Mouse (Mus musculus) stomach, embryonic 16.5 days (tissue): ENCODE measurements around the gene Batf. TPM values are rescaled to one million over a fixed set of nuclear protein-coding genes. Genes with fewer than 3 reads are reported as not detected.

Experiments used
- ATAC-seq: fragments of 200-750 bp; cut with Nextera tagmentation; 2 replicates; pipeline ENCODE4 v1.8.0; 2017; ENCODE audit warnings: moderate number of reproducible peaks, moderate TSS enrichment; ENCODE audit not compliant: insufficient read depth, low FRiP score
- H3K27ac ChIP-seq: fragments of 300-500 bp; sonication (generic); 2 replicates; pipeline ENCODE4 v1.5.1; 2014; ENCODE audit warnings: low read length
- H3K27me3 ChIP-seq: fragments of 300-500 bp; sonication (generic); 2 replicates; pipeline ENCODE4 v1.6.1; 2014; ENCODE audit warnings: low read length, control low read depth, mixed read lengths; ENCODE audit not compliant: control insufficient read depth, insufficient read depth
- H3K36me3 ChIP-seq: fragments of 300-500 bp; sonication (generic); 2 replicates; pipeline ENCODE4 v1.6.1; 2014; ENCODE audit warnings: low read length; ENCODE audit not compliant: control insufficient read depth, insufficient read depth
- H3K4me1 ChIP-seq: fragments of 300-500 bp; sonication (generic); 2 replicates; pipeline ENCODE4 v1.6.1; 2014; ENCODE audit warnings: low read length, control low read depth, mixed read lengths; ENCODE audit not compliant: control insufficient read depth, insufficient read depth
- H3K4me2 ChIP-seq: fragments of 300-500 bp; sonication (generic); 2 replicates; pipeline ENCODE4 v1.6.1; 2014; ENCODE audit warnings: low read depth, low read length, mixed read lengths
- H3K4me3 ChIP-seq: fragments of 300-500 bp; sonication (generic); replicated peaks from 2 replicates; pipeline ENCODE4 v1.5.1; 2014; ENCODE audit warnings: mild to moderate bottlenecking, low read length
- H3K9ac ChIP-seq: fragments of 300-500 bp; sonication (generic); 2 replicates; pipeline ENCODE4 v1.6.1; 2014; ENCODE audit warnings: low read length
- H3K9me3 ChIP-seq: fragments of 300-500 bp; sonication (generic); replicated peaks from 2 replicates; pipeline ENCODE4 v1.6.1; 2016; ENCODE audit warnings: low read length, control low read depth; ENCODE audit not compliant: control insufficient read depth
- WGBS: fragments of 180-500 bp; shearing (Covaris S2); extraction: QIAGEN DNeasy Blood & Tissue Kit; methylation state at CpG from one replicate; pipeline ENCODE4 v1.1.7; 2014; 5-methylcytosine and 5-hydroxymethylcytosine counted together
- polyA plus RNA-seq: library from polyadenylated mRNA; unstranded; fragments of >200 nt; fragmentation: Nextera tagmentation; extraction: Ambion mirVana; gene quantifications from 2 replicates; pipeline ENCODE4 v1.2.1, GENCODE M21; 2015

Batf gene
- polyA plus RNA-seq, 1 experiment from 2014 or later = 4.6 TPM

GRCm38 (mm10) chr12:85729022-85729944, 42.8 kb downstream of the Batf start:
- peak; percentile 37; the same call in 1 of the 2 replicates for ATAC-seq
- H3K9me3 ChIP-seq = no peaks in the 10 kb centered on the region
- no peaks in the 10 kb centered on the region for H3K27me3 ChIP-seq
- H3K9ac ChIP-seq = no peak overlapping the region
- no peak overlapping the region for H3K27ac ChIP-seq
- H3K36me3 ChIP-seq = no peaks in the 10 kb centered on the region
- 38% methylated on average over 17 of the region's 17 CpGs for WGBS
- peaks cover 3% of the 10 kb centered on the region; the same call in 1 of the 2 replicates for H3K4me1 ChIP-seq
- no peak overlapping the region for H3K4me3 ChIP-seq
- no peak overlapping the region for H3K4me2 ChIP-seq

- WGBS = 64% methylated on average over 6 of the region's 6 CpGs
- Histone ChIP-seq H3K9ac (no peak overlapping the region), H3K4me1 (peaks cover 3% of the 10 kb centered on the region; the same call in 1 of the 2 replicates), H3K36me3 (no peaks in the 10 kb centered on the region), H3K27ac (no peak overlapping the region), H3K27me3 (no peaks in the 10 kb centered on the region), H3K4me3 (no peak overlapping the region), H3K9me3 (no peaks in the 10 kb centered on the region), H3K4me2 (no peak overlapping the region)
- ATAC-seq = no peak
These were observed 43.4 kb downstream of the Batf start for GRCm38 (mm10) chr12:85729945-85730290.

- WGBS = 70% methylated on average over 2 of the region's 2 CpGs
- no peak overlapping the region for H3K9ac ChIP-seq
- H3K36me3 ChIP-seq = no peaks in the 10 kb centered on the region
- H3K4me2 ChIP-seq = no peak overlapping the region
- ATAC-seq = no peak
- H3K4me3 ChIP-seq = no peak overlapping the region
- H3K4me1 ChIP-seq = no peaks in the 10 kb centered on the region
- H3K27ac ChIP-seq = no peak overlapping the region
- H3K9me3 ChIP-seq = no peaks in the 10 kb centered on the region
- H3K27me3 ChIP-seq = no peaks in the 10 kb centered on the region
These were observed 49.7 kb downstream of the Batf start for GRCm38 (mm10) chr12:85736203-85736602.

- H3K36me3 ChIP-seq = no peaks in the 10 kb centered on the region
- H3K9me3 ChIP-seq = no peaks in the 10 kb centered on the region
- H3K4me2 ChIP-seq = no peak overlapping the region
- no peak overlapping the region for H3K9ac ChIP-seq
- no peak overlapping the region for H3K27ac ChIP-seq
- H3K4me1 ChIP-seq = no peaks in the 10 kb centered on the region
- WGBS = 85% methylated on average over 3 of the region's 3 CpGs
- no peak overlapping the region for H3K4me3 ChIP-seq
- H3K27me3 ChIP-seq = no peaks in the 10 kb centered on the region
- ATAC-seq = no peak
These were observed 50.5 kb downstream of the Batf start for GRCm38 (mm10) chr12:85736960-85737359.

GRCm38 (mm10) chr12:85745827-85746695, 59.6 kb downstream of the Batf start, which contains the start of gene Flvcr2:
Gene Flvcr2 (plus strand): TSS chr12:85746539.
- Histone ChIP-seq H3K4me3 (peak within 1 kb of the TSS; percentile 56), H3K9ac (peak within 1 kb of the TSS; percentile 71), H3K36me3 (no peaks in the 10 kb centered on the region), H3K27me3 (0 out of 2 replicates have a peak, but pooled peaks cover 4% of the 10 kb centered on the region), H3K27ac (0 out of 2 replicates have a peak within 1 kb of the TSS, but pooled peaks have one; percentile 0), H3K4me2 (peak within 1 kb of the TSS; percentile 98), H3K4me1 (no peaks in the 10 kb centered on the region), H3K9me3 (no peaks in the 10 kb centered on the region)
- under 1% methylated on average over 51 of the region's 51 CpGs for WGBS
- peak; percentile 89 for ATAC-seq

- Histone ChIP-seq H3K36me3 (no peaks in the 10 kb centered on the region), H3K4me1 (no peaks in the 10 kb centered on the region), H3K4me3 (peak overlapping the region; percentile 56), H3K4me2 (peak overlapping the region; percentile 98), H3K9me3 (no peaks in the 10 kb centered on the region), H3K27me3 (0 out of 2 replicates have a peak, but pooled peaks cover 4% of the 10 kb centered on the region), H3K9ac (peak overlapping the region; percentile 71), H3K27ac (no peak overlapping the region)
- peak; percentile 47; the same call in 1 of the 2 replicates for ATAC-seq
- 21% methylated on average over 21 of the region's 21 CpGs for WGBS
These were observed 60.3 kb downstream of the Batf start for GRCm38 (mm10) chr12:85746696-85747219.

- H3K4me3 ChIP-seq = no peak overlapping the region
- H3K27ac ChIP-seq = no peak overlapping the region
- no peaks in the 10 kb centered on the region for H3K9me3 ChIP-seq
- 0 out of 2 replicates have a peak, but pooled peaks cover 4% of the 10 kb centered on the region for H3K27me3 ChIP-seq
- H3K4me1 ChIP-seq = no peaks in the 10 kb centered on the region
- no peak overlapping the region for H3K9ac ChIP-seq
- ATAC-seq = no peak
- H3K36me3 ChIP-seq = no peaks in the 10 kb centered on the region
- H3K4me2 ChIP-seq = no peak overlapping the region
- WGBS = 82% methylated on average over 10 of the region's 10 CpGs
These were observed 60.9 kb downstream of the Batf start for GRCm38 (mm10) chr12:85747343-85747742.

GRCm38 (mm10) chr12:85749861-85750260, 63.4 kb downstream of the Batf start:
- ATAC-seq = no peak
- Histone ChIP-seq H3K36me3 (no peaks in the 10 kb centered on the region), H3K4me3 (no peak overlapping the region), H3K4me2 (no peak overlapping the region), H3K9me3 (no peaks in the 10 kb centered on the region), H3K4me1 (no peaks in the 10 kb centered on the region), H3K9ac (no peak overlapping the region), H3K27me3 (0 out of 2 replicates have a peak, but pooled peaks cover 4% of the 10 kb centered on the region), H3K27ac (no peak overlapping the region)
- WGBS = 89% methylated on average over 9 of the region's 9 CpGs
